Mouse (Mus musculus): Measurements from ENCODE around the gene Rdh16f1. TPM values are rescaled to one million over a fixed set of nuclear protein-coding genes. Genes with fewer than 3 reads are reported as not detected.

Rdh16f1 gene
- total and polyA plus RNA-seq, 3 experiments: not detected

GRCm38 (mm10) chr10:127724178-127724577 is 35.4 kb upstream of the Rdh16f1 start, which contains the start of gene Tac2:
TSS of gene Tac2 (plus strand) at chr10:127724478.
- H3K27ac ChIP-seq (ENCODE audit: insufficient read depth, low read depth): no peak within 1 kb of the TSS
- in situ Hi-C loops (cut with MboI; ENCODE audit: low pct_ligation_motif_present, low pct_unique_long_range_greater_than_20kb, low sequenced_read_pairs) (no loop called here), dilution Hi-C loops (cut with MboI; ENCODE audit: extremely low pct_ligation_motif_present, extremely low pct_unique_long_range_greater_than_20kb, low sequenced_read_pairs) (no loop called here)
- TF ChIP-seq MAFK (IDR thresholded peaks at IDR 0.05; ENCODE audit: insufficient replicate concordance, low read length) (no peak), ZC3H11A (IDR thresholded peaks at IDR 0.05; ENCODE audit: low read depth, low read length) (no peak), SIN3A (IDR thresholded peaks at IDR 0.05; ENCODE audit: low read length) (no peak), JUND (conservative IDR thresholded peaks at IDR 0.05; ENCODE audit: low read depth, low read length) (no peak), NRF1 (IDR thresholded peaks at IDR 0.05; ENCODE audit: low read depth, low read length) (no peak), USF1 (IDR thresholded peaks at IDR 0.05; ENCODE audit: low read depth, low read length) (no peak), MAX (IDR thresholded peaks at IDR 0.05; ENCODE audit: low read length) (no peak), ZMIZ1 (IDR thresholded peaks at IDR 0.05; ENCODE audit: low read depth, low read length) (no peak), IRF4 (IDR thresholded peaks at IDR 0.05; ENCODE audit: low read depth, low read length) (no peak), UBTF (IDR thresholded peaks at IDR 0.05; ENCODE audit: low read depth, low read length) (no peak), ZNF384 (IDR thresholded peaks at IDR 0.05; ENCODE audit: low read depth, low read length) (no peak), E2F4 (IDR thresholded peaks at IDR 0.05; ENCODE audit: insufficient replicate concordance, low read depth, low read length) (no peak), TBP (conservative IDR thresholded peaks at IDR 0.05; ENCODE audit: low read depth, low read length) (no peak)
- no peak within 1 kb of the TSS for H3K4me3 ChIP-seq (replicated peaks in 1 of 3; ENCODE audit: low read depth in 2 of 3, low read length in 2 of 3, poor library complexity in 1 of 3)
- H3K9ac ChIP-seq (ENCODE audit: insufficient read depth, low read depth): no peak within 1 kb of the TSS
- H3K79me2 ChIP-seq (replicated peaks; ENCODE audit: control insufficient read depth, extremely low read depth, insufficient read depth, poor library complexity, severe bottlenecking): no peaks in the 10 kb centered on the region
- H3K27me3 ChIP-seq (replicated peaks): peaks cover 75% of the 10 kb centered on the region
- no peaks in the 10 kb centered on the region for H3K36me3 ChIP-seq (replicated peaks in 1 of 2; ENCODE audit: control insufficient read depth in 1 of 2, insufficient read depth in 1 of 2, low read length in 1 of 2)
- peaks cover 0 to 5% of the 10 kb centered on the region in 2 experiments; a peak in 1 of 4 replicates for H3K4me1 ChIP-seq (ENCODE audit: control insufficient read depth in 1 of 2, insufficient read depth in 2 of 2)
- H3K9me3 ChIP-seq (replicated peaks; ENCODE audit: low read length): no peaks in the 10 kb centered on the region
- DNase-seq (ENCODE audit: extremely low read depth): no peak
- no peak within 1 kb of the TSS for H3K4me2 ChIP-seq (ENCODE audit: insufficient read depth, low read depth, poor library complexity, severe bottlenecking)

- Histone ChIP-seq H3K4me1 (ENCODE audit: control insufficient read depth in 1 of 2, insufficient read depth in 2 of 2) (peaks cover 0 to 5% of the 10 kb centered on the region in 2 experiments; a peak in 1 of 4 replicates), H3K4me3 (replicated peaks in 1 of 3; ENCODE audit: low read depth in 2 of 3, low read length in 2 of 3, poor library complexity in 1 of 3) (no peak overlapping the region), H3K27ac (ENCODE audit: insufficient read depth, low read depth) (no peak overlapping the region), H3K4me2 (ENCODE audit: insufficient read depth, low read depth, poor library complexity, severe bottlenecking) (no peak overlapping the region), H3K79me2 (replicated peaks; ENCODE audit: control insufficient read depth, extremely low read depth, insufficient read depth, poor library complexity, severe bottlenecking) (no peaks in the 10 kb centered on the region), H3K27me3 (replicated peaks) (peaks cover 76% of the 10 kb centered on the region), H3K9me3 (replicated peaks; ENCODE audit: low read length) (no peaks in the 10 kb centered on the region), H3K9ac (ENCODE audit: insufficient read depth, low read depth) (no peak overlapping the region), H3K36me3 (replicated peaks in 1 of 2; ENCODE audit: control insufficient read depth in 1 of 2, insufficient read depth in 1 of 2, low read length in 1 of 2) (no peaks in the 10 kb centered on the region)
- in situ Hi-C loops (cut with MboI; ENCODE audit: low pct_ligation_motif_present, low pct_unique_long_range_greater_than_20kb, low sequenced_read_pairs) (loop anchor here (25.0 kb wide), 1 partner anchor 212 kb away; no protein-coding TSS in a partner anchor), dilution Hi-C loops (cut with MboI; ENCODE audit: extremely low pct_ligation_motif_present, extremely low pct_unique_long_range_greater_than_20kb, low sequenced_read_pairs) (no loop called here)
- TF ChIP-seq EP300 (IDR thresholded peaks at IDR 0.05; ENCODE audit: low read length) (no peak), USF1 (IDR thresholded peaks at IDR 0.05; ENCODE audit: low read depth, low read length) (no peak), CHD1 (IDR thresholded peaks at IDR 0.05; ENCODE audit: low read depth, low read length) (no peak), MEF2A (IDR thresholded peaks at IDR 0.05; ENCODE audit: borderline replicate concordance, low read depth, low read length) (no peak), CTCF (conservative IDR thresholded peaks at IDR 0.05 in 1 of 2, IDR thresholded peaks at IDR 0.05 in 1 of 2; ENCODE audit: low read depth in 2 of 2, low read length in 2 of 2) (no peak), MAX (IDR thresholded peaks at IDR 0.05; ENCODE audit: low read length) (no peak)
- no peak for DNase-seq (ENCODE audit: extremely low read depth)
These were observed 34.5 kb upstream of the Rdh16f1 start for GRCm38 (mm10) chr10:127725136-127725535.

Data from CH12.LX (cell line).